8 mouse cellular contexts compared by ENCODE assay signal in the genomic region with DNA sequence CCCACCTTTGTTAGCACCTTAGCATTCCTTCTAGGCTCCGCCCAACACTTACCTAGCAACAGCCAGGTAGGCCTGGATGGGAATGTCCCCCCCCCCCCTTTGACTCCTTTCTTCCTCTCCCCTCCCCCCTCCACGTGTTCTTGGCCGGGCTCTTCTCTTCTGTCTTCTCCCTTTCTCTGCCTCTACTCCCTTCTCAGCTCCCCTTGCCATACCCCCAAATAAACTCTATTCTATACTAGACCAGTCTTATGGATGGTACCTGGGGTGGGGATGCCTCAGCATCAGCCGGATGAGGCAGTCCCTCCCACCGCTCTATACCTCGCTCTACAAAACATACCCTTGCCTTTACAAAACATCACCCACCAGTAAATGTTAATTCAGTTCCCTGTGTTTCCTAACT. TPM values are rescaled to one million over a fixed set of nuclear protein-coding genes. Genes with fewer than 3 reads are reported as not detected.
A peak's percentile ranks its signal among the peaks of the same experiment; 100 is the strongest.
DNase-seq lines count a peak whose midpoint lies in the region; ATAC-seq lines count a peak whose summit lies in the region.

No protein-coding gene starts in this region.

- H3K36me3 ChIP-seq in heart, embryonic 13.5 days, result peaks cover 7% of the 10 kb centered on the region; the same call in 1 of the 2 replicates
- H3K36me3 ChIP-seq in hindbrain, embryonic 12.5 days, result no peaks in the 10 kb centered on the region
- no peaks in the 10 kb centered on the region for H3K36me3 ChIP-seq in midbrain, embryonic 12.5 days

- no peak overlapping the region for H3K27ac ChIP-seq in heart, embryonic 13.5 days (replicated peaks)
- H3K27ac ChIP-seq in hindbrain, embryonic 12.5 days, result no peak overlapping the region
- no peak overlapping the region for H3K27ac ChIP-seq in midbrain, embryonic 12.5 days (replicated peaks)

- peak overlapping the region; percentile 93 for H3K4me3 ChIP-seq in heart, embryonic 13.5 days
- peak overlapping the region; percentile 95 for H3K4me3 ChIP-seq in hindbrain, embryonic 12.5 days
- H3K4me3 ChIP-seq in midbrain, embryonic 12.5 days, result peak overlapping the region; percentile 78

- no peak for DNase-seq in heart, adult 9 months (ENCODE audit: low spot score in 2 of 2)
- peak; percentile 29 for DNase-seq in R1 (ENCODE audit: low read depth, low spot score)
- no peak for DNase-seq in frontal cortex, postnatal 14 days (ENCODE audit: low spot score in 2 of 2)
- DNase-seq in Muller cell, postnatal 12 days (ENCODE audit: inconsistent ontology term), result no peak
- no peak for DNase-seq in gastrocnemius, postnatal 4 days (ENCODE audit: low spot score in 2 of 2)

- peak overlapping the region; percentile 95 for H3K4me2 ChIP-seq in heart, embryonic 13.5 days
- peak overlapping the region; percentile 79 for H3K4me2 ChIP-seq in hindbrain, embryonic 12.5 days (replicated peaks)
- peak overlapping the region; percentile 76 for H3K4me2 ChIP-seq in midbrain, embryonic 12.5 days (replicated peaks)

- WGBS in heart, embryonic 13.5 days, result 5% methylated on average over 6 of the region's 6 CpGs
- WGBS in hindbrain, embryonic 12.5 days, result 7% methylated on average over 6 of the region's 6 CpGs
- WGBS in midbrain, embryonic 12.5 days, result 11% methylated on average over 6 of the region's 6 CpGs

- peak overlapping the region; percentile 96 for H3K9ac ChIP-seq in heart, embryonic 13.5 days
- peak overlapping the region; percentile 96 for H3K9ac ChIP-seq in hindbrain, embryonic 12.5 days
- H3K9ac ChIP-seq in midbrain, embryonic 12.5 days (replicated peaks), result peak overlapping the region; percentile 90; the same call in 1 of the 2 replicates

- no peak for ATAC-seq in heart, embryonic 13.5 days (ENCODE audit: extremely low read depth, insufficient number of reproducible peaks, low FRiP score, low TSS enrichment)
- no peak for ATAC-seq in hindbrain, embryonic 12.5 days (ENCODE audit: low FRiP score)
- no peak for ATAC-seq in midbrain, embryonic 12.5 days (ENCODE audit: low FRiP score, low read depth)

- no peaks in the 10 kb centered on the region for H3K9me3 ChIP-seq in heart, embryonic 13.5 days
- no peaks in the 10 kb centered on the region for H3K9me3 ChIP-seq in hindbrain, embryonic 12.5 days (replicated peaks)
- H3K9me3 ChIP-seq in midbrain, embryonic 12.5 days, result no peaks in the 10 kb centered on the region

- peaks cover 24% of the 10 kb centered on the region for H3K4me1 ChIP-seq in heart, embryonic 13.5 days
- H3K4me1 ChIP-seq in hindbrain, embryonic 12.5 days, result peaks cover 9% of the 10 kb centered on the region
- peaks cover 13% of the 10 kb centered on the region for H3K4me1 ChIP-seq in midbrain, embryonic 12.5 days

- no peaks in the 10 kb centered on the region for H3K27me3 ChIP-seq in heart, embryonic 13.5 days (replicated peaks)
- no peaks in the 10 kb centered on the region for H3K27me3 ChIP-seq in hindbrain, embryonic 12.5 days
- no peaks in the 10 kb centered on the region for H3K27me3 ChIP-seq in midbrain, embryonic 12.5 days

RNA-seq across cellular contexts. Expression of a gene that starts 1.0 kb away (rescaled TPM):
- polyA plus RNA-seq in heart, embryonic 13.5 days (2015; fragmentation: Nextera tagmentation; extraction: Ambion mirVana), result 29.2 and 32.8 TPM in 2 replicates
- 79.6 and 80.3 TPM in 2 replicates for polyA plus RNA-seq in hindbrain, embryonic 12.5 days (2016; fragmentation: Nextera tagmentation; extraction: Ambion mirVana)
- 79.3 and 83.4 TPM in 2 replicates for polyA plus RNA-seq in midbrain, embryonic 12.5 days (2016; fragmentation: Nextera tagmentation; extraction: Ambion mirVana)
- 10 to 100 TPM; 25.4 to 32.1 TPM for total RNA-seq in gastrocnemius, postnatal 4 days (2021)

RNA-seq across cellular contexts. Expression of a gene that starts 38.1 kb away (rescaled TPM):
- polyA plus RNA-seq in heart, embryonic 13.5 days (2015; fragmentation: Nextera tagmentation; extraction: Ambion mirVana), result 20.8 and 21.6 TPM in 2 replicates
- 43.7 and 44.6 TPM in 2 replicates for polyA plus RNA-seq in hindbrain, embryonic 12.5 days (2016; fragmentation: Nextera tagmentation; extraction: Ambion mirVana)
- 47.5 and 52.0 TPM in 2 replicates for polyA plus RNA-seq in midbrain, embryonic 12.5 days (2016; fragmentation: Nextera tagmentation; extraction: Ambion mirVana)
- 10 to 100 TPM; 24.7 to 26.6 TPM for total RNA-seq in gastrocnemius, postnatal 4 days (2021)
